In genomic region chr12:87274853-87275831, GRCm38 (mm10) we compare ENCODE assay signal across 26 mouse cellular contexts. TPM values are rescaled to one million over a fixed set of nuclear protein-coding genes. Genes with fewer than 3 reads are reported as not detected.
DNase-seq lines count a peak whose midpoint lies in the region; ATAC-seq and TF ChIP-seq lines count a peak whose summit lies in the region.
"Had no signal": no experiment of that assay in that cellular context is flagged by ENCODE, and none has a peak within 500 bp of the region (broad histone marks: within the 10 kb centered on the region; RNA-seq: fewer than 3 reads in every experiment).

No protein-coding gene starts in this region.

- DNase-seq in lung, postnatal 0 days (ENCODE audit: low spot score) = no peak
- DNase-seq in gastrocnemius, postnatal 36 days = no peak
- DNase-seq in kidney, adult 2 months = no peak
- no peak for DNase-seq in layer of hippocampus, adult 18-20 months (ENCODE audit: low spot score in 2 of 2)
- DNase-seq: adrenal gland, adult 2 months; cerebellum, adult 11 months; cerebellum, postnatal 10 days; heart, postnatal 10 days; kidney, adult 9 months; kidney, postnatal 25 days; layer of hippocampus, adult 9-11 months; lung, adult 18-20 months; lung, postnatal 36 days; right cerebral cortex, postnatal 14 days had no signal

- no peak overlapping the region for H3K4me2 ChIP-seq in intestine, postnatal 0 days (replicated peaks; ENCODE audit: low read depth)
- no peak overlapping the region for H3K4me2 ChIP-seq in intestine, embryonic 16.5 days (ENCODE audit: low read depth, low read length)
- peak overlapping the region; percentile 4; the same call in 1 of the 2 replicates for H3K4me2 ChIP-seq in liver, embryonic 16.5 days (ENCODE audit: low read depth, low read length)
- no peak overlapping the region for H3K4me2 ChIP-seq in lung, postnatal 0 days (replicated peaks; ENCODE audit: low read depth, low read length)
- H3K4me2 ChIP-seq: embryonic facial prominence, embryonic 12.5 days; forebrain, embryonic 15.5 days; hindbrain, embryonic 12.5 days; midbrain, embryonic 12.5 days; neural tube, embryonic 15.5 days; stomach, embryonic 15.5 days had no signal

- no peak for TF ChIP-seq POLR2A in kidney, adult 2 months (IDR thresholded peaks at IDR 0.05; ENCODE audit: low read depth, low read length)

- H3K9me3 ChIP-seq in intestine, postnatal 0 days (ENCODE audit: control insufficient read depth) = no peaks in the 10 kb centered on the region
- H3K9me3 ChIP-seq in intestine, embryonic 16.5 days (ENCODE audit: control insufficient read depth, low read length) = no peaks in the 10 kb centered on the region
- H3K9me3 ChIP-seq in liver, embryonic 16.5 days (replicated peaks; ENCODE audit: control insufficient read depth, low read length) = no peaks in the 10 kb centered on the region
- H3K9me3 ChIP-seq in lung, postnatal 0 days (ENCODE audit: low read length) = no peaks in the 10 kb centered on the region
- H3K9me3 ChIP-seq: embryonic facial prominence, embryonic 12.5 days; forebrain, embryonic 15.5 days; heart, embryonic 10.5 days; hindbrain, embryonic 12.5 days; limb, embryonic 10.5 days; midbrain, embryonic 12.5 days; neural tube, embryonic 15.5 days; stomach, embryonic 15.5 days had no signal

- WGBS in intestine, postnatal 0 days = 79% methylated on average over 9 of the region's 9 CpGs
- WGBS in intestine, embryonic 16.5 days = 88% methylated on average over 9 of the region's 9 CpGs
- 48% methylated on average over 9 of the region's 9 CpGs for WGBS in liver, embryonic 16.5 days (ENCODE audit: insufficient replicate concordance)
- WGBS in lung, postnatal 0 days = 81% methylated on average over 9 of the region's 9 CpGs
- 86% methylated on average over 9 of the region's 9 CpGs for WGBS in kidney, adult 2 months

- TF ChIP-seq EP300 in lung, postnatal 0 days (IDR thresholded peaks at IDR 0.05) = no peak

- ATAC-seq in intestine, postnatal 0 days = no peak
- ATAC-seq in intestine, embryonic 16.5 days = no peak
- ATAC-seq in granulocyte monocyte progenitor cell, adult 5-6 weeks (replicated peaks; ENCODE audit: poor library complexity, severe bottlenecking) = peak; percentile 48
- peak; percentile 88 for ATAC-seq in liver, embryonic 16.5 days (ENCODE audit: low read depth)
- ATAC-seq in lung, postnatal 0 days = no peak
- ATAC-seq: forebrain, embryonic 15.5 days had no signal

- H3K9ac ChIP-seq in intestine, postnatal 0 days (ENCODE audit: low read depth, low read length) = no peak overlapping the region
- H3K9ac ChIP-seq in intestine, embryonic 16.5 days (ENCODE audit: low read depth, low read length) = no peak overlapping the region
- no peak overlapping the region for H3K9ac ChIP-seq in liver, embryonic 16.5 days (ENCODE audit: low read depth, low read length)
- no peak overlapping the region for H3K9ac ChIP-seq in lung, postnatal 0 days (replicated peaks; ENCODE audit: low read depth)
- H3K9ac ChIP-seq: embryonic facial prominence, embryonic 12.5 days; forebrain, embryonic 15.5 days; hindbrain, embryonic 12.5 days; midbrain, embryonic 12.5 days; neural tube, embryonic 15.5 days; stomach, embryonic 15.5 days had no signal

- H3K4me3 ChIP-seq in intestine, postnatal 0 days (ENCODE audit: low read depth, low read length) = no peak overlapping the region
- H3K4me3 ChIP-seq in intestine, embryonic 16.5 days (ENCODE audit: low read length) = no peak overlapping the region
- H3K4me3 ChIP-seq in liver, embryonic 16.5 days (ENCODE audit: low read depth, low read length) = no peak overlapping the region
- no peak overlapping the region for H3K4me3 ChIP-seq in lung, postnatal 0 days (ENCODE audit: low read depth, low read length)
- no peak overlapping the region for H3K4me3 ChIP-seq in kidney, adult 2 months (ENCODE audit: insufficient read depth, low read depth, low read length)
- H3K4me3 ChIP-seq: embryonic facial prominence, embryonic 12.5 days; forebrain, embryonic 15.5 days; heart, embryonic 10.5 days; hindbrain, embryonic 12.5 days; limb, embryonic 10.5 days; midbrain, embryonic 12.5 days; neural tube, embryonic 15.5 days; stomach, embryonic 15.5 days had no signal

- TF ChIP-seq CTCF in intestine, postnatal 0 days (IDR thresholded peaks at IDR 0.05; ENCODE audit: low read depth) = no peak
- TF ChIP-seq CTCF in lung, postnatal 0 days (IDR thresholded peaks at IDR 0.05) = no peak
- TF ChIP-seq CTCF in kidney, adult 2 months (conservative IDR thresholded peaks at IDR 0.05; ENCODE audit: insufficient read depth, insufficient read length, low read depth, low read length) = no peak

- H3K27ac ChIP-seq in intestine, postnatal 0 days (ENCODE audit: low read depth, low read length) = peak overlapping the region; percentile 21; the same call in 1 of the 2 replicates
- no peak overlapping the region for H3K27ac ChIP-seq in intestine, embryonic 16.5 days (ENCODE audit: low read length)
- peak overlapping the region; percentile 65 for H3K27ac ChIP-seq in liver, embryonic 16.5 days (ENCODE audit: low read length)
- no peak overlapping the region for H3K27ac ChIP-seq in lung, postnatal 0 days (ENCODE audit: low read length)
- no peak overlapping the region for H3K27ac ChIP-seq in kidney, adult 2 months (ENCODE audit: insufficient read depth, low read depth, low read length)
- H3K27ac ChIP-seq: embryonic facial prominence, embryonic 12.5 days; forebrain, embryonic 15.5 days; heart, embryonic 10.5 days; hindbrain, embryonic 12.5 days; limb, embryonic 10.5 days; midbrain, embryonic 12.5 days; neural tube, embryonic 15.5 days; stomach, embryonic 15.5 days had no signal

- H3K27me3 ChIP-seq in intestine, postnatal 0 days (replicated peaks; ENCODE audit: control insufficient read depth, insufficient read depth, low read length) = no peaks in the 10 kb centered on the region
- H3K27me3 ChIP-seq in intestine, embryonic 16.5 days (replicated peaks; ENCODE audit: control insufficient read depth, insufficient read depth, low read length) = no peaks in the 10 kb centered on the region
- H3K27me3 ChIP-seq in liver, embryonic 16.5 days (ENCODE audit: control insufficient read depth, insufficient read depth, low read depth, low read length) = no peaks in the 10 kb centered on the region
- no peaks in the 10 kb centered on the region for H3K27me3 ChIP-seq in lung, postnatal 0 days (replicated peaks; ENCODE audit: insufficient read depth, low read length)
- no peaks in the 10 kb centered on the region for H3K27me3 ChIP-seq in kidney, adult 2 months (replicated peaks; ENCODE audit: control insufficient read depth, insufficient read depth, low read length)
- H3K27me3 ChIP-seq: embryonic facial prominence, embryonic 12.5 days; forebrain, embryonic 15.5 days; hindbrain, embryonic 12.5 days; neural tube, embryonic 15.5 days; stomach, embryonic 15.5 days had no signal

- H3K4me1 ChIP-seq in intestine, postnatal 0 days (replicated peaks; ENCODE audit: control insufficient read depth, insufficient read depth, low read length) = peaks cover 4% of the 10 kb centered on the region; the same call in 1 of the 2 replicates
- H3K4me1 ChIP-seq in intestine, embryonic 16.5 days (ENCODE audit: control insufficient read depth, insufficient read depth, low read length) = peaks cover 12% of the 10 kb centered on the region
- H3K4me1 ChIP-seq in liver, embryonic 16.5 days (ENCODE audit: control insufficient read depth, low read depth, low read length) = peaks cover 24% of the 10 kb centered on the region
- H3K4me1 ChIP-seq in lung, postnatal 0 days (ENCODE audit: insufficient read depth, low read depth, low read length) = no peaks in the 10 kb centered on the region
- no peaks in the 10 kb centered on the region for H3K4me1 ChIP-seq in kidney, adult 2 months (ENCODE audit: control insufficient read depth, insufficient read depth, low read length)
- H3K4me1 ChIP-seq: forebrain, embryonic 15.5 days; stomach, embryonic 15.5 days had no signal

- intact Hi-C loops in gastrocnemius, postnatal 36 days (cut with DNase I) = loop anchor here (10.0 kb wide), 1 partner anchor 120 kb away; no protein-coding TSS in a partner anchor

- peaks cover 64% of the 10 kb centered on the region for H3K36me3 ChIP-seq in intestine, postnatal 0 days (ENCODE audit: control insufficient read depth, insufficient read depth)
- peaks cover 24% of the 10 kb centered on the region for H3K36me3 ChIP-seq in intestine, embryonic 16.5 days (ENCODE audit: control insufficient read depth, insufficient read depth, low read length)
- peaks cover 41% of the 10 kb centered on the region for H3K36me3 ChIP-seq in liver, embryonic 16.5 days (ENCODE audit: control insufficient read depth, insufficient read depth)
- peaks cover 42% of the 10 kb centered on the region for H3K36me3 ChIP-seq in lung, postnatal 0 days (ENCODE audit: insufficient read depth, low read length)
- peaks cover 11% of the 10 kb centered on the region for H3K36me3 ChIP-seq in kidney, adult 2 months (ENCODE audit: control insufficient read depth, insufficient read depth, low read length)

RNA-seq across cellular contexts. Expression of gene Ahsa1, which starts 8.9 kb away (rescaled TPM):
- 69.7 and 78.3 TPM in 2 replicates for polyA plus RNA-seq in intestine, postnatal 0 days (2015; fragmentation: Nextera tagmentation; extraction: Ambion mirVana)
- 196 and 225 TPM in 2 replicates for polyA plus RNA-seq in intestine, embryonic 16.5 days (2015; fragmentation: Nextera tagmentation; extraction: Ambion mirVana)
- total RNA-seq in granulocyte monocyte progenitor cell, adult 5-6 weeks (2014; fragmentation: Nextera tagmentation) = 174 and 185 TPM in 2 replicates
- 310 and 324 TPM in 2 replicates for total RNA-seq in granulocyte monocyte progenitor cell, adult 5-6 weeks (2017)
- polyA plus RNA-seq in liver, embryonic 16.5 days (2015; fragmentation: Nextera tagmentation; extraction: Ambion mirVana) = 108 and 119 TPM in 2 replicates
- polyA plus RNA-seq in lung, postnatal 0 days (2015; fragmentation: Nextera tagmentation; extraction: Ambion mirVana) = 101 and 116 TPM in 2 replicates
- total RNA-seq in gastrocnemius, postnatal 36 days (2021) = 100 to 1,000 TPM; 117 to 123 TPM
- polyA plus RNA-seq in kidney, adult 2 months (2012; rRNA removed) = 55.1 and 78.5 TPM in 2 replicates
- total RNA-seq in layer of hippocampus, adult 18-20 months (2021) = 100 to 1,000 TPM; 192 to 196 TPM

RNA-seq across cellular contexts. Expression of gene Vipas39, which starts 9.1 kb away (rescaled TPM):
- polyA plus RNA-seq in intestine, postnatal 0 days (2015; fragmentation: Nextera tagmentation; extraction: Ambion mirVana) = 23.4 and 28.9 TPM in 2 replicates
- polyA plus RNA-seq in intestine, embryonic 16.5 days (2015; fragmentation: Nextera tagmentation; extraction: Ambion mirVana) = 40.8 and 42.4 TPM in 2 replicates
- total RNA-seq in granulocyte monocyte progenitor cell, adult 5-6 weeks (2014; fragmentation: Nextera tagmentation) = 25.9 and 56.4 TPM in 2 replicates
- 27.2 and 31.0 TPM in 2 replicates for total RNA-seq in granulocyte monocyte progenitor cell, adult 5-6 weeks (2017)
- polyA plus RNA-seq in liver, embryonic 16.5 days (2015; fragmentation: Nextera tagmentation; extraction: Ambion mirVana) = 9.8 and 10.2 TPM in 2 replicates
- polyA plus RNA-seq in lung, postnatal 0 days (2015; fragmentation: Nextera tagmentation; extraction: Ambion mirVana) = 24.1 and 25.7 TPM in 2 replicates
- total RNA-seq in gastrocnemius, postnatal 36 days (2021) = 10 to 100 TPM in 1 of 2 experiments, 1 to 10 TPM in 1; 7.3 to 10.1 TPM
- polyA plus RNA-seq in kidney, adult 2 months (2012; rRNA removed) = 47.4 and 50.0 TPM in 2 replicates
- total RNA-seq in layer of hippocampus, adult 18-20 months (2021) = 10 to 100 TPM; 51.8 to 52.9 TPM

RNA-seq across cellular contexts. Expression of gene Ism2, which starts 24.4 kb away (rescaled TPM):
- polyA plus RNA-seq in intestine, postnatal 0 days (2015; fragmentation: Nextera tagmentation; extraction: Ambion mirVana) = 0.23 and 0.55 TPM in 2 replicates
- polyA plus RNA-seq in intestine, embryonic 16.5 days (2015; fragmentation: Nextera tagmentation; extraction: Ambion mirVana) = 0.27 and 0.49 TPM in 2 replicates
- not detected in 2 replicates for total RNA-seq in granulocyte monocyte progenitor cell, adult 5-6 weeks (2014; fragmentation: Nextera tagmentation)
- not detected in 2 replicates for total RNA-seq in granulocyte monocyte progenitor cell, adult 5-6 weeks (2017)
- 0.13 and 0.16 TPM in 2 replicates for polyA plus RNA-seq in liver, embryonic 16.5 days (2015; fragmentation: Nextera tagmentation; extraction: Ambion mirVana)
- 0.75 and 2.2 TPM in 2 replicates for polyA plus RNA-seq in lung, postnatal 0 days (2015; fragmentation: Nextera tagmentation; extraction: Ambion mirVana)
- not detected for total RNA-seq in gastrocnemius, postnatal 36 days (2021)
- 0.06 TPM in 1 of 2 replicates, not detected in the other for polyA plus RNA-seq in kidney, adult 2 months (2012; rRNA removed)
- total RNA-seq in layer of hippocampus, adult 18-20 months (2021) = under 1 TPM in 1 of 2 experiments, not detected in 1; 0.20 TPM
- total RNA-seq: adrenal gland, adult 2 months had no signal

RNA-seq across cellular contexts. Expression of gene Noxred1, which starts 36.6 kb away (rescaled TPM):
- 0.14 and 0.21 TPM in 2 replicates for polyA plus RNA-seq in intestine, postnatal 0 days (2015; fragmentation: Nextera tagmentation; extraction: Ambion mirVana)
- polyA plus RNA-seq in intestine, embryonic 16.5 days (2015; fragmentation: Nextera tagmentation; extraction: Ambion mirVana) = 0.45 and 0.49 TPM in 2 replicates
- 1.8 TPM in 1 of 2 replicates, not detected in the other for total RNA-seq in granulocyte monocyte progenitor cell, adult 5-6 weeks (2014; fragmentation: Nextera tagmentation)
- not detected in 2 replicates for total RNA-seq in granulocyte monocyte progenitor cell, adult 5-6 weeks (2017)
- 0.25 and 0.29 TPM in 2 replicates for polyA plus RNA-seq in liver, embryonic 16.5 days (2015; fragmentation: Nextera tagmentation; extraction: Ambion mirVana)
- 0.18 and 0.29 TPM in 2 replicates for polyA plus RNA-seq in lung, postnatal 0 days (2015; fragmentation: Nextera tagmentation; extraction: Ambion mirVana)
- under 1 TPM; 0.33 to 0.47 TPM for total RNA-seq in gastrocnemius, postnatal 36 days (2021)
- 0.88 and 0.95 TPM in 2 replicates for polyA plus RNA-seq in kidney, adult 2 months (2012; rRNA removed)
- total RNA-seq in layer of hippocampus, adult 18-20 months (2021) = 1 to 10 TPM; 2.2 to 2.5 TPM
- polyA plus RNA-seq: adrenal gland, adult 2 months had no signal

Comparison
In these comparisons a context has a peak if more than half of its experiments do, and no peak if none do; other contexts are left out.
1. H3K27ac ChIP-seq: peak in intestine, postnatal 0 days (single experiment) and liver, embryonic 16.5 days (single experiment); none in intestine, embryonic 16.5 days (single experiment), lung, postnatal 0 days (single experiment) and kidney, adult 2 months (single experiment).
2. ATAC-seq: peak in granulocyte monocyte progenitor cell, adult 5-6 weeks (single experiment) and liver, embryonic 16.5 days (single experiment); none in intestine, postnatal 0 days (single experiment), intestine, embryonic 16.5 days (single experiment) and lung, postnatal 0 days (single experiment).